Mouse (Mus musculus): ENCODE data around the gene H2afy2. TPM values are rescaled to one million over a fixed set of nuclear protein-coding genes. Genes with fewer than 3 reads are reported as not detected.
A peak's percentile ranks its signal among the peaks of the same experiment; 100 is the strongest.

The H2afy2 gene
- polyA plus RNA-seq, 1 experiment from 2014 or later: 6.4 TPM

DNA sequence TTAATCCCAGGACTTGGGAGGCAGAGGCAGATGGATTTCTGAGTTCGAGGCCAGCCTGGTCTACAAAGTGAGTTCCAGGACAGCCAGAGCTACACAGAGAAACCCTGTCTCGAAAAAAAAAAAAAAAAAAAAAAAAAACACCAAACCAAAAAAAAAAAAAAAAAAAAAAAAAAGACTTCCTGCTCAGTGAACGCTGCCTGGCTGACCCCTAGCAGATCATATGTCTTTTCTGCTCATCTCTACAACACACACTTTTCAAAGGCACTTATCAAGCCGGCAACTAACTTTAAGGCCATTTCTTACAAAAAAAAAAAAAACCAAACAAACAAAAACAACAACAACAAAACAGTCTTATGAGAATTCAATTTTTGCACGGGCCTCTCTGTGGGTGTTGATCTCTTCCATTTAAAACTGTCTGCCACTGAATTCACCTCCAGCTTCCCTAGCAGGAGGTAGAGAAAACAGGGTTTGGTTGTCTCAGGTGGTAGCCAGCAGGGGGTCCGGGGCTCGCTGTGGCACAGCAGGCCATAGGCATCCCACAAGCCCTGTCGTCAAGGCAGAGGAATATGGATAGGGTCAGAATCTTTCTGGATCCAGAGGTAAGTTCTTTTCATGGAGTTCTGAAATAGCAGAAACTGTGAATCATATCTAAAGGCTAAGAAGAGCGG, 2.4 kb downstream of the H2afy2 start:
- ATAC-seq (ENCODE audit: low read depth) (no peak), DNase-seq (no peak)
- Histone ChIP-seq H3K36me3 (no peaks in the 10 kb centered on the region), H3K27me3 (peaks cover 46% of the 10 kb centered on the region), H3K4me2 (no peak overlapping the region), H3K4me1 (replicated peaks) (no peaks in the 10 kb centered on the region), H3K9me3 (replicated peaks) (no peaks in the 10 kb centered on the region), H3K4me3 (replicated peaks) (no peak overlapping the region), H3K27ac (no peak overlapping the region), H3K9ac (no peak overlapping the region)
- 34% methylated on average over 9 of the region's 9 CpGs for WGBS (ENCODE audit: insufficient replicate concordance)

DNA sequence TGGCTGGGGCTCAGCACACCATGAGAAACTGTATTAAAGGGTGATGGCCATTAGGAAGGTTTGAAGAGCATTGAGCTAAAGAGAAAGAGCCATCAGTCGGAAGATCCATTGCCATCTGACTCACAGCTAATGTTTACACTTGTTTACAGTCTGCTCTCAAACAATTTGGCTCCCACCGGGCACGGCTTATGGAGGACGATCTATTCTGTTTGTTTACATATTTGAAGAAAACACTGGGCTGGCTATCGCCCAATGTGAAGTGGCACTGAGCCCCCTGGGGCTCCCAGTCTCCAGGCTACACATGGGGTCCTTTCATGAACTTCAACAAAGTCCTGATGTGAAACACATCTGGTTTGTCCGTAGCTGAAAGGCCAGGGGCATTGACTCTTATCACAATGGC, 17.1 kb downstream of the H2afy2 start:
- no peak for ATAC-seq (ENCODE audit: low read depth)
- no peak overlapping the region for H3K27ac ChIP-seq
- H3K9me3 ChIP-seq (replicated peaks): no peaks in the 10 kb centered on the region
- H3K4me1 ChIP-seq (replicated peaks): no peaks in the 10 kb centered on the region
- H3K27me3 ChIP-seq: no peaks in the 10 kb centered on the region
- no peak overlapping the region for H3K4me2 ChIP-seq
- DNase-seq: no peak
- H3K9ac ChIP-seq: no peak overlapping the region
- 55% methylated on average over 6 of the region's 6 CpGs for WGBS (ENCODE audit: insufficient replicate concordance)
- H3K4me3 ChIP-seq (replicated peaks): no peak overlapping the region
- H3K36me3 ChIP-seq: no peaks in the 10 kb centered on the region

DNA sequence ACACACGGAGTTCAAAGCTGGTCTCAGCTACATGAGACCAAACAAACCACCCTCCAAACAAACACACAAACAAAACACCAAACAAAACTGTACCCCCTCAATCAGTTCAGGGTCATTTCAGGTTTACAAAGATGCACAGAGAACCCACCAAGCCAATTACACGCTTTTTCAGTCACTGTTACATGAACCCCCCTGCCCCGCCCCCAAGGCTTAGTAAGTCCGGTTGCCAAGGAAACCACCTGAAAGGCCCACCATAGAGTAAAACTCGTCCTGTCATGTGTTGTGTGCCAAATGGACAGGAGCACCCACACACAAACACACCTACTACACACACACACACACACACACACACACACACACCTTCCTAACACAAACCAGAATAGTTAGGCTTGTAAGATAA, 18.4 kb downstream of the H2afy2 start:
- no peak for DNase-seq
- Histone ChIP-seq H3K27me3 (no peaks in the 10 kb centered on the region), H3K27ac (no peak overlapping the region), H3K4me2 (no peak overlapping the region), H3K9ac (no peak overlapping the region), H3K4me3 (replicated peaks) (no peak overlapping the region), H3K36me3 (no peaks in the 10 kb centered on the region), H3K4me1 (replicated peaks) (no peaks in the 10 kb centered on the region), H3K9me3 (replicated peaks) (no peaks in the 10 kb centered on the region)
- 53% methylated on average over 5 of the region's 5 CpGs for WGBS (ENCODE audit: insufficient replicate concordance)
- ATAC-seq (ENCODE audit: low read depth): no peak

DNA sequence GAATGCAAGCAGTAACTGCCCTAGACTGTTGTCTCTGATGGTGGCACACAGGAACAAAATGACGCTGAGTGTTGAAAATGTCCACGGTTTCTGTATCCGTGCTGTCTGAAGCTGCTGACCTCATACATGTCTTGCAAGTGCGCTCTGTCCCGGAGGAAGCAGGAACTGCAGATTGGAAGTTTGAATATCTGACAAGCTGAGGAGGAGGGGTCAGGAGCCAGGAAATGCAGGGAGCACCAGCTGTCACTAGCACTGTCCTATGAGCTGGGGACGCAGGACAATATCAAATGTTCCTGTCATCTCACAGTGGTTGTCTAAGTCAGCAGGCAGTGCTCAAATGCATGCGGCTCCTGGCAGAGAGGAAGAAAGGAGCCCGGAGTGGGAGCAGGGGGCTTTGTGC, 19.3 kb downstream of the H2afy2 start:
- no peak overlapping the region for H3K27ac ChIP-seq

DNA sequence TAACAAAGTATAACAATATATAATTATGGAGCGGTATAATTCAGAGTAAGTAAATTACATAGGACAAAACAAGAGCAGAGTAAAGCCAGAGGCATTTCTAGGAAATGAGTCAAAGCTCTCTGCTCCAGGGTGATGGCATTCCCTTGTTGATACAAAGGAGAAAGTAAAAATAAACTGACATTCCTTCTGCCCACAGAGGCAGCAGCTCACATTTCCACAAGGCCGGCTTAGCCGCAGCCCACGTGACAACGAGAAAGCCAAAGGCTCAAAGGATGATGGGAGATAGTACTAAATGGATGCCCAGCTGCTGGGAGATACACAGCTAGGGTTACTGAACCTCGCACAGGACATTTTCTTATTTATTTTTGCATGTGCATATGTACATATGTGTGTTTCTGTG, 24.1 kb downstream of the H2afy2 start:
- H3K4me2 ChIP-seq: no peak overlapping the region
- H3K9ac ChIP-seq: no peak overlapping the region
- no peaks in the 10 kb centered on the region for H3K36me3 ChIP-seq
- ATAC-seq (ENCODE audit: low read depth) (no peak), DNase-seq (no peak)
- no peak overlapping the region for H3K4me3 ChIP-seq (replicated peaks)
- no peaks in the 10 kb centered on the region for H3K27me3 ChIP-seq
- H3K9me3 ChIP-seq (replicated peaks): no peaks in the 10 kb centered on the region
- 35% methylated on average over 6 of the region's 6 CpGs for WGBS (ENCODE audit: insufficient replicate concordance)
- no peak overlapping the region for H3K27ac ChIP-seq
- H3K4me1 ChIP-seq (replicated peaks): no peaks in the 10 kb centered on the region

More for the DNA sequence above, 19.3 kb downstream of the H2afy2 start:
- no peaks in the 10 kb centered on the region for H3K36me3 ChIP-seq
- H3K9ac ChIP-seq: no peak overlapping the region
- H3K4me3 ChIP-seq (replicated peaks): no peak overlapping the region
- no peaks in the 10 kb centered on the region for H3K9me3 ChIP-seq (replicated peaks)
- WGBS (ENCODE audit: insufficient replicate concordance): 59% methylated on average over 8 of the region's 8 CpGs
- H3K4me2 ChIP-seq: no peak overlapping the region
- DNase-seq (no peak), ATAC-seq (ENCODE audit: low read depth) (no peak)
- no peaks in the 10 kb centered on the region for H3K4me1 ChIP-seq (replicated peaks)
- no peaks in the 10 kb centered on the region for H3K27me3 ChIP-seq

DNA sequence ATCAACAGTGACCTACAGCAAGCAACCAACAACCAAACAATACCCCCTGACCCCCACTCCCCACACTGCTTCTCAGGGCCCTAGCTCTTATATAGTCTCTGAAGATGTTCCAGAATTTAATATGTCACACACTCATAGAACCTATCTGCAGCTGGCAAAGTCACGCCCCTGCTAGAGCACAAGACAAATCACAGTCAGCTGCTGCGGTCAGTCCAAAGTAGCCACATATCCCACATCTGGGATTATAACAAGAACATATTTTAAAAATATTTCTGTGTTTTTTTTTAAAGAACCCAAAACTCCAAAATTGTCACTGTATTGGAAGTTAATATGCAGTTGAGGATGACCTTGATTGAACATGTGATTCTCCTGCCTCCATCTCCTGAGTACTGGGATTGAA, 25.0 kb downstream of the H2afy2 start:
- Histone ChIP-seq H3K9me3 (replicated peaks) (no peaks in the 10 kb centered on the region), H3K36me3 (no peaks in the 10 kb centered on the region), H3K4me2 (no peak overlapping the region), H3K4me3 (replicated peaks) (no peak overlapping the region), H3K27ac (no peak overlapping the region), H3K27me3 (no peaks in the 10 kb centered on the region), H3K9ac (no peak overlapping the region), H3K4me1 (replicated peaks) (no peaks in the 10 kb centered on the region)
- DNase-seq (no peak), ATAC-seq (ENCODE audit: low read depth) (no peak)
- WGBS (ENCODE audit: insufficient replicate concordance): 73% methylated on average over 2 of the region's 2 CpGs

DNA sequence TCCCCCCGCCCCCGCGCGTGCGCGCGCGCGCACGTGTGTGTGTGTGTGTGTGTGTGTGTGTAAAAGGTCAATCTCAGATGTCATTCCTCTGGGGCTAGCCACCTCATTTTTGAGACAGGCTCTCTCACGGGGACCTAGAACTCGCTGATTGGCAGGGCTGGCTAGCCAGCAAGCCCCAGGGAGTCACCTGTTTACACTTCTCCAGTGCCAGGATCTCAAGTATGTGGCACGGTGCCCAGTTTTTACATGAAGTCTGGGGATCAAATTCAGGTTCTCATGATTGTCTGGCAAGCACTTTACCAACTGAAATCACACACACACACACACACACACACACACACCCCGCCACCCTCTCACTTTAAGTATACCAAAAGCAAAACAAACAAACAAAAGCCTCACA, 26.9 kb downstream of the H2afy2 start:
- WGBS (ENCODE audit: insufficient replicate concordance): 84% methylated on average over 14 of the region's 14 CpGs
- ATAC-seq (ENCODE audit: low read depth): no peak
- H3K4me3 ChIP-seq (replicated peaks): no peak overlapping the region
- no peak overlapping the region for H3K4me2 ChIP-seq
- no peaks in the 10 kb centered on the region for H3K36me3 ChIP-seq
- no peak for DNase-seq
- H3K27me3 ChIP-seq: no peaks in the 10 kb centered on the region
- H3K9me3 ChIP-seq (replicated peaks): no peaks in the 10 kb centered on the region
- no peak overlapping the region for H3K9ac ChIP-seq
- no peaks in the 10 kb centered on the region for H3K4me1 ChIP-seq (replicated peaks)
- H3K27ac ChIP-seq: no peak overlapping the region

DNA sequence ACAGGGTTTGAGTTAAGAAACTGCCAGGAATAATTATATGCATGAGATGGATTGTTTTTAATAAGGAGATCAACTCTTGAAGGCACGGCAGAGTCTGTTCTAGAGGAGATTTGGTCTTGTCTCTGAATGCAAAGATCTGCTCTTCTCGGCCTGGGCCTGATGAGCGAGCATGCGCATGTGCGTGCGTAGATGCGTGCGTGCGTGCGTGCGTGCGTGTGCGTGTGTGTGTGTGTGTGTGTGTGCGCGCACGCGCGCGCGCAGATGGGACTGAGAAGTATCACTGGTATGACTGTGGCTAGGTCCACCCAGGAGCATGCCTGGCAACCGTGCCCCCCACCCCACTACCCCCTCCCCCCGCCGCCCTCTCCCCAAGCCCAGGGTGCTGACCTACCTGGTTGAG, 30.9 kb downstream of the H2afy2 start:
- no peaks in the 10 kb centered on the region for H3K36me3 ChIP-seq
- ATAC-seq (ENCODE audit: low read depth) (no peak), DNase-seq (no peak)
- no peak overlapping the region for H3K4me2 ChIP-seq
- no peaks in the 10 kb centered on the region for H3K27me3 ChIP-seq
- H3K9me3 ChIP-seq (replicated peaks): no peaks in the 10 kb centered on the region
- H3K4me1 ChIP-seq (replicated peaks): 0 out of 2 replicates have a peak, but pooled peaks cover 5% of the 10 kb centered on the region
- WGBS (ENCODE audit: insufficient replicate concordance): 90% methylated on average over 23 of the region's 23 CpGs
- no peak overlapping the region for H3K27ac ChIP-seq
- no peak overlapping the region for H3K4me3 ChIP-seq (replicated peaks)
- no peak overlapping the region for H3K9ac ChIP-seq

DNA sequence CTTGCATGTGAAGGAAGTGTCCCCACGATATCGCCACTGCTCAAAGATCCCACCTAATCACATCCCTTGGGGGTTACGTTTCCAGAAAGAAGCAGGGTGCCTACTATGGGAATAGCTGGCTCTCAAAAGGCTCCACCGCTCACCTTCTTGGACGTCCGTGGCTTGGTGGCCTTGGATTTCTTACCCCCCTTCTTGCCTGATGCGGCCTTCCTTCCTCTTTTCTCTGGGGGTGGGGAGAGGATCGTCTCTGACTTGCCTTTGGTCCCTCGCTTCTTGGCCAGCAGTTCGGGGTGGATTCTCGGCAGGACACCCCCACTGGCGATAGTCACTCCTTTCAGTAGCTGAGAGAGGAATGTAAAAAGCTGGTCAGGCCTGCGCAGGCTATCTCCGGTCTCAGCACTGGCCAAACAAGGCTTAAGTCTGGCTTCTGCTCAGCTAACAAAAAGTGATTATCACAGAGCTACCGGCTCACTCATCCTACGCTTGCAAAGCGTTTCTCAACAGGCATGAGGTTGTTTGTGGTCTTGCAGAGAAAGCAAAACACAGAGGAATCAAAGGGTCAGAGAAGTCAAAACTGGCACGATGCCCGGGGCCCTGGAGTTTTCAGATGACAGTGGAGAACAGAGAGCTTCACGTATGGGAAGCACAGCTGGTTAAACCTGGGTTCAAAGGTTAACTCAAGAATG, 32.3 kb downstream of the H2afy2 start:
- ATAC-seq (ENCODE audit: low read depth) (peak; percentile 57), DNase-seq (no peak)
- Histone ChIP-seq H3K4me3 (replicated peaks) (no peak overlapping the region), H3K36me3 (0 out of 2 replicates have a peak, but pooled peaks cover 4% of the 10 kb centered on the region), H3K9me3 (replicated peaks) (no peaks in the 10 kb centered on the region), H3K4me2 (no peak overlapping the region), H3K27me3 (no peaks in the 10 kb centered on the region), H3K9ac (no peak overlapping the region), H3K4me1 (replicated peaks) (0 out of 2 replicates have a peak, but pooled peaks cover 5% of the 10 kb centered on the region), H3K27ac (no peak overlapping the region)
- 44% methylated on average over 20 of the region's 20 CpGs for WGBS (ENCODE audit: insufficient replicate concordance)

DNA sequence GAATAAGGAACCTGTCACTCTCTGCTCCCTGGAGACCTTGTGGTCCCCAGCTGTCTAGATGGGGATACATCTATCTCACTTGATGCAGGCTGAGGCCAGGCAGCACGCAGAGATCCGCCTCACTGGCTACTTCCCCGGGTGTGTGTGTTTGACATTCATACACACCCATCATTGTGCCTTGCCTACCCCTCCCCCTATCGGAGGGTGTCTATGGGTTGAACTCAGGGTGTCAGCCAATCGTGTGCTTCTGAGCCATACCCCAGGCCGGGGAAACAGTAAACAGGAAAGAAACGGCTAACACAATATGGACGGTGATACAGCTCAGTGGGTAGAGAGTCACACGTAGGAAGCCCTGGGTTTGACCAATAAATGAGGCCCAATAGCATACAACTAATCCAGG, 33.9 kb downstream of the H2afy2 start:
- ATAC-seq (ENCODE audit: low read depth) (no peak), DNase-seq (no peak)
- 0 out of 2 replicates have a peak, but pooled peaks cover 5% of the 10 kb centered on the region for H3K4me1 ChIP-seq (replicated peaks)
- no peak overlapping the region for H3K9ac ChIP-seq
- no peak overlapping the region for H3K4me2 ChIP-seq
- H3K27me3 ChIP-seq: no peaks in the 10 kb centered on the region
- no peaks in the 10 kb centered on the region for H3K9me3 ChIP-seq (replicated peaks)
- 65% methylated on average over 9 of the region's 9 CpGs for WGBS (ENCODE audit: insufficient replicate concordance)
- no peak overlapping the region for H3K27ac ChIP-seq
- H3K4me3 ChIP-seq (replicated peaks): no peak overlapping the region
- peaks cover 10% of the 10 kb centered on the region for H3K36me3 ChIP-seq

DNA sequence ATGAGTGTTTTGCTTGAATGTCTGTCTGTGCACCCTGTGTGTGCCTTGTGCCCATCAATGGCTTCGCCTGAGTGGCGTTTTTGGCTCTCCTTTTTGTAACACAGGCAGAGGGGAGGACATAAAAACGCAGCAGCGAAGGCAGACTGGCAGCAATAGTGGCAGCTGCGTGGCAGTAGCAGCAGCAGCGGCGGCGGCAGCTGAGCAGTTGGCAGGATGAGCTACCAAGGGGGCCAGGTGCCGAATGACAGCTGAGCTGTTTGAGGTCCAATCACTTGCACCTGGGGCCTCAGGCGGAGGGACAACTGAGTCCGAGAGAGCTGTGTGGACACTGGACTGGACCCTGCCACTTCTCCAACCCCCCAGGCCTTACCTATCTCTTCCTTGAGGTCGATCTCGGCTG, 36.6 kb downstream of the H2afy2 start:
- no peak overlapping the region for H3K9ac ChIP-seq
- 70% methylated on average over 13 of the region's 13 CpGs for WGBS (ENCODE audit: insufficient replicate concordance)
- no peaks in the 10 kb centered on the region for H3K27me3 ChIP-seq
- no peak overlapping the region for H3K4me2 ChIP-seq
- DNase-seq: no peak
- H3K4me1 ChIP-seq (replicated peaks): 0 out of 2 replicates have a peak, but pooled peaks cover 5% of the 10 kb centered on the region
- no peak for ATAC-seq (ENCODE audit: low read depth)
- no peak overlapping the region for H3K27ac ChIP-seq
- H3K4me3 ChIP-seq (replicated peaks): no peak overlapping the region
- peaks cover 12% of the 10 kb centered on the region for H3K36me3 ChIP-seq
- no peaks in the 10 kb centered on the region for H3K9me3 ChIP-seq (replicated peaks)

DNA sequence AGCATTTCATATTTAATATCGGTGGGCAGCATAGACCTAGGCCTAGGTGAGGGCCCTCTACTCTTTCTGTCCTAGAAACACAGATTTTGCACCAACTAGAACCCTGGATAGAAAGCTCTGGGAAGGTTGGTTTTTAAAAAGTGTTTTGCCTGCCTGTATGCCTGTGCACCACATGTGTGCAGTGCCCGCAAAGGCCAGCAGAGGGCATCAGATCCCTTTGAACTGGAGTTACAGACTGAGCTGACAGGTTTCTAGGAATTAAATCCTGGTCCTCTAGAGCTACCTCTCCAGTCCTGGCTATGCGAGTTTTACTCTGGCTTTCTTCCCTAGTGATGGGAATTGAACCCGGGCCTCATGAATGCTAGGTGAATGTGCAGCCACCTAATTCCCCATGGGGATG, 38.8 kb downstream of the H2afy2 start:
- peaks cover 12% of the 10 kb centered on the region for H3K36me3 ChIP-seq
- no peaks in the 10 kb centered on the region for H3K4me1 ChIP-seq (replicated peaks)
- no peak overlapping the region for H3K4me3 ChIP-seq (replicated peaks)
- DNase-seq (no peak), ATAC-seq (ENCODE audit: low read depth) (no peak)
- no peak overlapping the region for H3K27ac ChIP-seq
- 67% methylated on average over 4 of the region's 4 CpGs for WGBS (ENCODE audit: insufficient replicate concordance)
- H3K9me3 ChIP-seq (replicated peaks): no peaks in the 10 kb centered on the region
- H3K27me3 ChIP-seq: no peaks in the 10 kb centered on the region
- H3K9ac ChIP-seq: no peak overlapping the region
- H3K4me2 ChIP-seq: no peak overlapping the region

All from liver, embryonic 13.5 days (tissue).